Mouse (Mus musculus): ENCODE measurements around the gene Arhgef15.

DNA sequence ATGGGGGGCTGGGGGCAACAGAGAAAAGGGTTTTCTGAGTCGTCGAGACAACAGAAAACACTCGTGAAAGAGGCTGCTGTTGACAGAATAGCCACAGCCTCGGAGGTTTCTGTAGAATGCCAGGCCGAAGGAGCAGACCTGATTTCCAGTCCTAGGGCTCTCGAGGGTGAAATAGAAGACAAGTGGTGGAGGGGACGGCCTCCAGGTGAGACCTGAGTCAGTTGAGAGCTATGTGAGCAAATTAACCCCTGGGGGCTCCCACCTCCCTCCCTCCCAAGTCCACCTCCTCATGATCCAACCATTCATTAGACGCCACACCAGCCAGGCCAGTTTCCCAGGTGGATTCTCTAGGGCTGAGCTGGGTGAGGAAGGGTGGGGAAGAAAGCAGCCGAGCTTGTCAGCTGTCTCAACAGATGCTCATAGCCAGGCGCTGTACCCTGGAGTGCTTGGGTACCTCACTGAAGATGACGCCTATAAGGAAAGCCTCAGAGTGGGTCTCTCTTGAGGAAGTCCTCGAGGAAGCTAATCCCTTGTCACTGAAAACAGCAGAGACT is 63.3 kb downstream of the Arhgef15 start:
- TF ChIP-seq CHD2 (IDR thresholded peaks at IDR 0.05; ENCODE audit: low read length) (no peak), SMC3 (IDR thresholded peaks at IDR 0.05; ENCODE audit: low read depth, low read length) (no peak), IRF4 (IDR thresholded peaks at IDR 0.05; ENCODE audit: low read depth, low read length) (no peak), POLR2A (IDR thresholded peaks at IDR 0.05; ENCODE audit: low read depth, low read length) (no peak), ZNF384 (IDR thresholded peaks at IDR 0.05; ENCODE audit: low read depth, low read length) (no peak), CTCF (conservative IDR thresholded peaks at IDR 0.05 in 1 of 2, IDR thresholded peaks at IDR 0.05 in 1 of 2; ENCODE audit: low read depth in 2 of 2, low read length in 2 of 2) (no peak)

Data from CH12.LX (cell line).